Mouse (Mus musculus) liver, adult 2 months (tissue): Measurements from ENCODE around the gene Snx17. TPM values are rescaled to one million over a fixed set of nuclear protein-coding genes. Genes with fewer than 3 reads are reported as not detected.

Experiments
- DNase-seq: peaks from one replicate; pipeline ENCODE4 v3.0.0-alpha.2; 2011; ENCODE audit warnings: low read depth, low spot score; ENCODE audit errors: extremely low read depth
- H3K27ac ChIP-seq: fragments of 200-500 bp; replicated peaks from 2 replicates; pipeline ENCODE4 v1.5.1; 2012; ENCODE audit warnings: low read depth, mild to moderate bottlenecking, control low read depth, inconsistent platforms, low read length; ENCODE audit not compliant: insufficient read depth
- H3K27me3 ChIP-seq: fragments of 200-500 bp; 2 replicates; pipeline ENCODE4 v1.6.1; 2012; ENCODE audit warnings: mild to moderate bottlenecking, moderate library complexity, low read length, inconsistent platforms; ENCODE audit not compliant: control insufficient read depth, insufficient read depth
- H3K36me3 ChIP-seq: fragments of 200-500 bp; 2 replicates; pipeline ENCODE4 v1.6.1; 2012; ENCODE audit warnings: low read length, inconsistent platforms; ENCODE audit not compliant: control insufficient read depth, insufficient read depth
- H3K4me1 ChIP-seq: fragments of 200-500 bp; 2 replicates; pipeline ENCODE4 v1.6.1; 2011; ENCODE audit warnings: low read length; ENCODE audit not compliant: control insufficient read depth, insufficient read depth
- H3K4me3 ChIP-seq: fragments of 200-500 bp; 2 replicates; pipeline ENCODE4 v1.5.1; 2011; ENCODE audit warnings: low read depth, mild to moderate bottlenecking, control low read depth, low read length, moderate library complexity; ENCODE audit not compliant: insufficient read depth
- H3K79me2 ChIP-seq: fragments of 200-500 bp; 2 replicates; pipeline ENCODE4 v1.6.1; 2012; ENCODE audit warnings: inconsistent platforms, mild to moderate bottlenecking, low read length, moderate library complexity; ENCODE audit not compliant: control insufficient read depth, insufficient read depth
- H3K9ac ChIP-seq: fragments of 200-500 bp; 2 replicates; pipeline ENCODE4 v1.6.1; 2012; ENCODE audit warnings: low read depth, mild to moderate bottlenecking, control low read depth, inconsistent platforms, low read length
- CTCF ChIP-seq: fragments of 200-500 bp; IDR thresholded peaks from 2 replicates; pipeline ENCODE4 v1.5.1; 2011; ENCODE audit warnings: low read depth, low read length, control low read depth
- POLR2A ChIP-seq: fragments of 200-500 bp; IDR thresholded peaks from 2 replicates; pipeline ENCODE4 v1.6.1; 2011; ENCODE audit warnings: low read length, control low read depth; ENCODE audit not compliant: insufficient read depth; ENCODE audit errors: extremely low read depth
- WGBS: fragments of 180-500 bp; shearing (Covaris S2); methylation state at CpG from one replicate; pipeline ENCODE4 v1.1.7; 2018; 5-methylcytosine and 5-hydroxymethylcytosine counted together
- polyA plus RNA-seq: library from polyadenylated mRNA; depleted of rRNA; stranded (reverse); fragments of >200 nt; gene quantifications from 2 replicates; pipeline ENCODE4 v1.2.3, GENCODE M21; 2012
- total RNA-seq: library from RNA; depleted of rRNA; stranded (reverse); fragments of >200 nt; gene quantifications from 2 replicates; pipeline ENCODE4 v1.2.3, GENCODE M21; 2014

The Snx17 gene
- total and polyA plus RNA-seq, 2 experiments, result 13.3 to 22.5 TPM

DNA sequence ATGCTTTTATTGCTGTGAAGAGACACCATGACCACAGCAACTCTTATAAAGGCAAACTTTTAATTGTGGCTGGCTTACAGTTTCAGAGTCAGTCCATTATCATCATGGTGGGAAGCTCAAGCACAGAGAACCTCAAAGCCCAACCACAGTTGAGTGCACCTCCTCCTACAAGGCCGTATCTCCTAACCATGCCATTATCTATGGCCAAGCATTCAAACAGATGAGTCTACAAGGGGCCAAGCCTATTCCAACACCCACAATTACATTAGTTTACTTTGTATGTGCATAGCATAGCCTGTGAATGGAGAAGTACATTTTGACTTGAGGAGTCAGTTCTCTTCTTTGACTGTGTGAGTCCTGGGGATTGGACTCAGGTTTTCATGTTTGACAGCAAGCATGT is 28.1 kb upstream of the Snx17 start:
- Histone ChIP-seq H3K9ac (no peak overlapping the region), H3K4me1 (no peaks in the 10 kb centered on the region), H3K27ac (no peak overlapping the region), H3K4me3 (no peak overlapping the region), H3K36me3 (peaks cover 74% of the 10 kb centered on the region), H3K79me2 (no peaks in the 10 kb centered on the region), H3K27me3 (no peaks in the 10 kb centered on the region)
- no peak for DNase-seq
- TF ChIP-seq CTCF, result no peak
- TF ChIP-seq POLR2A, result no peak
- 98% methylated on average over 1 of the region's 1 CpGs for WGBS

DNA sequence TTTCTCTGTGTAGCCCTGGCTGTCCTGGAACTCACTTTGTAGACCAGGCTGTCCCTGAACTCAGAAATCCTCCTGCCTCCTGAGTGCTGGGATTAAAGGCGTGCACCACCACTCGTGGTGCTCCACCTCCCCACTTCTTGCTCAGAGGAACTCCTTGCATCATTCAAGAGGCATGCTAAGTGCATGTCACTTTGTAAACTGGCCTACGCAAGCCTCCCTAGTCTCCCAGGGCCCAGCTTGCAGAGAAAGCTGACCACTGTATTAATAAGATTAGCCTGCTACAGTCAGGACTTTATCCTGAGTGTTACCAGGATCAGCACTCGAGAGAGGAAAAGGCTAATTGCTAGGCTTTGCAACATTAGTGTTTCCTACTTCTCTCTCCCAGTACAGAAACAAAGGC is 24.4 kb upstream of the Snx17 start:
- no peak for DNase-seq
- Histone ChIP-seq H3K79me2 (no peaks in the 10 kb centered on the region), H3K4me3 (no peak overlapping the region), H3K36me3 (peaks cover 84% of the 10 kb centered on the region), H3K27me3 (no peaks in the 10 kb centered on the region), H3K4me1 (no peaks in the 10 kb centered on the region), H3K27ac (no peak overlapping the region), H3K9ac (no peak overlapping the region)
- 94% methylated on average over 4 of the region's 4 CpGs for WGBS
- TF ChIP-seq CTCF, result no peak

DNA sequence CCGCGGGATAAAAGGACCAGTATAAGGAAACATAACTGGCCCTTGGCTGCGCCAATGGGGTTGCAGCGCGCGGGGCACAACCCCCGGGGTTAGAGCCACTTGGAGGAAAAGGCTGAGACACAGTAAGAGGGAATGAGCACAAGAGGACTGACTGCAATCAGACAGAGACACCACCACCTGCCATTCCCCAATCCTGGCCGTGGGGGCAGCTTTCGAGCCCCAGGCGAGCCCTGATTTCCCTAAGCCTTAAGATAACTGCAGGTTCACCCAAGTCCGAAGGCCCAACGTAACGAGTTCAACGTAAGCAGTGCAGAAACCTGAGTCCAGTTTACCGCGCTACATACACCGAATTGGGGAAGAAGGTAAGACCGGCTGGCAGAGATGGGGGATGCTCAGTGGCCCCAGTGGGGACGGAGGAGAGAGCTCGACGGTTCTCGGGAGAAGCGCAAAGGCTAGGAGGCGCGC is 13.7 kb upstream of the Snx17 start:
- H3K27ac ChIP-seq, result peak overlapping the region; percentile 93
- H3K79me2 ChIP-seq, result peaks cover 16% of the 10 kb centered on the region; the same call in 1 of the 2 replicates
- peaks cover 3% of the 10 kb centered on the region; the same call in 1 of the 2 replicates for H3K4me1 ChIP-seq
- H3K27me3 ChIP-seq, result no peaks in the 10 kb centered on the region
- H3K9ac ChIP-seq, result peak overlapping the region; percentile 79
- H3K4me3 ChIP-seq, result peak overlapping the region; percentile 91
- peak; percentile 33 for DNase-seq
- WGBS, result under 1% methylated on average over 25 of the region's 25 CpGs
- TF ChIP-seq POLR2A, result no peak
- no peak for TF ChIP-seq CTCF
- H3K36me3 ChIP-seq, result peaks cover 2% of the 10 kb centered on the region; the same call in 1 of the 2 replicates

DNA sequence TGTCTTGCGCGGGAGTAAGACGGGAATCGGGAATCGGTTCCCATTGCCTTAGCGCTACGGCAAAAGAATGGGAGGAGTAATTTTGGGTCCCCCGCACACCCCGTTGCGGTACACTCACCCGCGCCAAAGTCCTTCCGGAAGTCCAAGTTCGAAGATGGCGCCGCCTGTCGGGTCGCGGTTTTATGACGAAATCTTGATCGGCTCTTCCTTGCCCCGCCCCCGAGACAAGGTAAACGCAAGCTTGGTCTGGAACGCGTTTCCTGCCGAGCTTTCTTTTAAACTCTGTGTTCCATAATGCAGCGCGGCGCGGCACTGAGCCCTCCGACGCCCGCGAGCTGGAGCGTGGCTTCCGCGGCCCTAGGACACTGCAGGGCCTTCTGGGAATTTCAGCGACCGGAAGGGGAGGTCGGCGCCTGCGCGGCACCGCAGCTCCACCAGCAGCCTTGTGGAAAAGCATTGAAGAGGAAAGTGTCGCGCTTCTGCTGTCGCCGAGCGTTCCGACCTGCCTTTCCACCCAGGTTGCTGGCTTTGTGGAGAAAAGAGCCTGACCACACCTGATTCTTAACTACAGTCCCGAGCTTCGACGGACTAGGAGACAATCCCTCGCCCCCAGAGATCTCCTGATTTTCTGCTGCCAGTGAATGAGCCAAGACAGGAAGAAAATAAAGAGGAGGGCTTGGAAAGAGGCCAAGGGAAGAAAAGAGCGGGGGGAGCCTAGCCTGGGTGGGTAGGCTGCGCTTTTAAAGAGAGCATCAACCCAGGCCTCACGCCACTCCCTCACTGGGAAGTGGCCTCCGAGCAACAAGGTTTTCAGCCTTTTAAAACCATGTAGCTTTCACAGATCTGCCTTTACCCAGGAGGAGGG is 13.0 kb upstream of the Snx17 start, which contains the start of the genes Gm29609 and Gtf3c2:
Gm29609 (minus strand) TSS at position 146 of the 865 bp plus-strand sequence.
Gtf3c2 (minus strand) TSS at position 379 of the 865 bp plus-strand sequence.
- Histone ChIP-seq H3K9ac (peak within 1 kb of the TSS; percentile 86), H3K79me2 (peaks cover 16% of the 10 kb centered on the region; the same call in 1 of the 2 replicates), H3K4me1 (peaks cover 3% of the 10 kb centered on the region; the same call in 1 of the 2 replicates), H3K4me3 (peak within 1 kb of the TSS; percentile 91), H3K36me3 (no peaks in the 10 kb centered on the region), H3K27me3 (no peaks in the 10 kb centered on the region), H3K27ac (peak within 1 kb of the TSS; percentile 93)
- WGBS, result under 1% methylated on average over 59 of the region's 59 CpGs
- DNase-seq, result peak; percentile 88
- TF ChIP-seq CTCF (no peak), POLR2A (peak; percentile 73)

DNA sequence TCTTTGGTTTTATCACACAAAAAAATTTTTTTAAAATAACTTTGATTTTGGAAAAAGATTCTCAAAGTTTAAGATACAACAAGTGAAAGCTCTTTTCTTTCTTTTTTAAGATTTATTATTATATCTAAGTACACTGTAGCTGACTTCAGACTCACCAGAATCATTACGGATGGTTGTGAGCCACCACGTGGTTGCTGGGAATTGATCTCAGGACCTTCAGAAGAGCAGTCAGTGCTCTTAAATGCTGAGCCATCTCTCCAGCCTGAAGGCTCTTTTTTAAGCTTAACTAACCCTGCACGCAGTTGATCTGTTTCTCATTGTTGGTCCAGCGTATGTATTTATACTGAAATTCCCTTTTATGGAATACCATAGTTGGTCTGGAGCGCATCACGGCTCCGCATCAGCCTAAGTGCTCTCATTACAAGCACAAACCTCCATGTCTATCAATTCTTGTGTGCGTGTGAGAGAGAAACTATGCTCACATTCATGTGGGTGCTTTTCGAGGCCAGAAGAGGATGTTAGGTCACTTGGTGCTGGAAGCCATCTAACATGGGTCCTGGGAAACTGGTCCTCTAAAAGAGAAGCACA is 11.8 kb upstream of the Snx17 start:
- Histone ChIP-seq H3K36me3 (no peaks in the 10 kb centered on the region), H3K4me3 (no peak overlapping the region), H3K4me1 (peaks cover 3% of the 10 kb centered on the region; the same call in 1 of the 2 replicates), H3K27ac (no peak overlapping the region), H3K9ac (no peak overlapping the region), H3K27me3 (no peaks in the 10 kb centered on the region), H3K79me2 (peaks cover 16% of the 10 kb centered on the region; the same call in 1 of the 2 replicates)
- no peak for DNase-seq
- 93% methylated on average over 9 of the region's 9 CpGs for WGBS
- no peak for TF ChIP-seq POLR2A
- no peak for TF ChIP-seq CTCF
